Mouse (Mus musculus) forebrain, embryonic 15.5 days (tissue): ENCODE data around the gene Kcnk10. TPM values are rescaled to one million over a fixed set of nuclear protein-coding genes. Genes with fewer than 3 reads are reported as not detected.

Source experiments
- polyA plus RNA-seq: library from polyadenylated mRNA; unstranded; fragments of >200 nt; fragmentation: Nextera tagmentation; extraction: Ambion mirVana; gene quantifications from 2 replicates; pipeline ENCODE4 v1.2.1, GENCODE M21; 2015

Gene Kcnk10
- polyA plus RNA-seq, 1 experiment from 2014 or later, result 51.7 TPM

Other genes starting within 250 kb of the Kcnk10 start
- 27.7 and 29.5 TPM in 2 replicates for gene Spata7, start 49.8 kb upstream of the Kcnk10 start, polyA plus RNA-seq
- gene Ptpn21, start 159.1 kb upstream of the Kcnk10 start, polyA plus RNA-seq, result 5.0 and 6.7 TPM in 2 replicates
- gene Zc3h14, start 168.7 kb upstream of the Kcnk10 start, polyA plus RNA-seq, result 126 and 127 TPM in 2 replicates